Mouse (Mus musculus) heart, adult 2 months (tissue): ENCODE results near the gene Frem1. TPM values are rescaled to one million over a fixed set of nuclear protein-coding genes. Genes with fewer than 3 reads are reported as not detected.

ENCODE experiments used
- DNase-seq, 2 experiments: peaks; one replicate each; pipeline ENCODE4 v3.0.0; 2021
- H3K27ac ChIP-seq: fragments of 200-600 bp; 2 replicates; pipeline ENCODE4 v1.8.1; 2022
- H3K27me3 ChIP-seq: fragments of 200-500 bp; 2 replicates; pipeline ENCODE4 v1.6.1; 2012; ENCODE audit warnings: mild to moderate bottlenecking, low read length, inconsistent platforms, mixed read lengths; ENCODE audit not compliant: control insufficient read depth, insufficient read depth
- H3K36me3 ChIP-seq: fragments of 200-500 bp; 2 replicates; pipeline ENCODE4 v1.6.1; 2012; ENCODE audit warnings: low read length, inconsistent platforms; ENCODE audit not compliant: control insufficient read depth, insufficient read depth
- H3K4me1 ChIP-seq: fragments of 200-500 bp; 2 replicates; pipeline ENCODE4 v1.6.1; 2011; ENCODE audit warnings: low read length; ENCODE audit not compliant: control insufficient read depth, insufficient read depth
- H3K4me3 ChIP-seq: fragments of 200-600 bp; 2 replicates; pipeline ENCODE4 v1.8.1; 2022
- H3K79me2 ChIP-seq: fragments of 200-500 bp; replicated peaks from 2 replicates; pipeline ENCODE4 v1.6.1; 2012; ENCODE audit warnings: mild to moderate bottlenecking, inconsistent platforms, low read length, moderate library complexity, mixed read lengths; ENCODE audit not compliant: control insufficient read depth, insufficient read depth
- H3K9ac ChIP-seq: fragments of 200-500 bp; 2 replicates; pipeline ENCODE4 v1.6.1; 2012; ENCODE audit warnings: low read depth, mild to moderate bottlenecking, control low read depth, inconsistent platforms, low read length, mixed read lengths
- CTCF ChIP-seq: fragments of 200-600 bp; IDR thresholded peaks from 2 replicates; pipeline ENCODE4 v1.8.1; 2022; ENCODE audit warnings: antibody characterized with exemption, mild to moderate bottlenecking, moderate library complexity
- EP300 ChIP-seq: fragments of 200-500 bp; IDR thresholded peaks from 2 replicates; pipeline ENCODE4 v1.6.1; 2011; ENCODE audit warnings: low read depth, low read length, control low read depth; ENCODE audit not compliant: insufficient read depth
- POLR2A ChIP-seq: fragments of 200-500 bp; IDR thresholded peaks from 2 replicates; pipeline ENCODE4 v1.6.1; 2011; ENCODE audit warnings: mild to moderate bottlenecking, low read depth, low read length, control low read depth; ENCODE audit not compliant: insufficient read depth
- WGBS: fragments of 180-500 bp; shearing (Covaris S2); methylation state at CpG from one replicate; pipeline ENCODE4 v1.1.7; 2018; 5-methylcytosine and 5-hydroxymethylcytosine counted together
- intact Hi-C: fragments of 180-260 bp; cut with DNase I; formaldehyde crosslinking; loops from one replicate; pipeline ENCODE4 v1.15.1; 2025
- polyA plus RNA-seq: library from polyadenylated mRNA; depleted of rRNA; stranded (reverse); fragments of >200 nt; gene quantifications from 2 replicates; pipeline ENCODE4 v1.2.3, GENCODE M21; 2012
- total RNA-seq, 2 experiments: library from RNA; stranded (reverse); gene quantifications; 2 replicates each; pipeline ENCODE4 v1.2.3; 2021

Gene Frem1
- total and polyA plus RNA-seq, 3 experiments: 0.21 to 0.52 (median 0.21) TPM

DNA sequence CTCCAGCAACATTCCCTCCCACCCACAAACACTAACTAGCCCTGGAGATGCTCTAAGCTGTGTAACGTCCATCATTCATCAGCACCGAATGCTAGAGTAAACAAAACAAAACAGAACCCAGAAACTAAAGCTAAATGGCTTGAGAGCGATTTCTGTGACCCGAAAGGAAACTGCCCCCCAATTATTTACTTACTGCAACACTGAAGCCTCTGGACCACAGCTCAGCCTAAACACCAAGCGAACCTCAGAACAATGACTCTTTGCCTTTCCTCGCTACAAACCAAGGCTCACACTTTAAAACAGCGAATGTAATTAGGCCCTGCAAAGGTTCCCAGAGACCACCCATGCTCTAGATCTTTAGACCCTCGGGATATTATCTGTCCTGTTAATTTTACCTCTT, 963 bp downstream of the Frem1 start:
- intact Hi-C loops: no loop called here
- Histone ChIP-seq H3K4me1 (no peaks in the 10 kb centered on the region), H3K79me2 (no peaks in the 10 kb centered on the region), H3K36me3 (no peaks in the 10 kb centered on the region), H3K9ac (no peak overlapping the region), H3K4me3 (no peak overlapping the region), H3K27ac (no peak overlapping the region), H3K27me3 (0 out of 2 replicates have a peak, but pooled peaks cover 2% of the 10 kb centered on the region)
- TF ChIP-seq POLR2A (no peak), EP300 (no peak)
- DNase-seq: no peak
- 33% methylated on average over 8 of the region's 8 CpGs for WGBS

GRCm38 (mm10) chr4:83050151-83050796, 1.9 kb downstream of the Frem1 start:
- Histone ChIP-seq H3K4me1 (no peaks in the 10 kb centered on the region), H3K4me3 (no peak overlapping the region), H3K27ac (no peak overlapping the region), H3K79me2 (no peaks in the 10 kb centered on the region), H3K9ac (no peak overlapping the region), H3K27me3 (0 out of 2 replicates have a peak, but pooled peaks cover 2% of the 10 kb centered on the region), H3K36me3 (no peaks in the 10 kb centered on the region)
- 68% methylated on average over 5 of the region's 5 CpGs for WGBS
- DNase-seq: no peak
- intact Hi-C loops: no loop called here
- TF ChIP-seq EP300 (no peak), POLR2A (no peak), CTCF (no peak)

GRCm38 (mm10) chr4:83049288-83049687, 2.9 kb downstream of the Frem1 start:
- Histone ChIP-seq H3K9ac (no peak overlapping the region), H3K27me3 (0 out of 2 replicates have a peak, but pooled peaks cover 2% of the 10 kb centered on the region), H3K4me1 (no peaks in the 10 kb centered on the region), H3K36me3 (no peaks in the 10 kb centered on the region), H3K4me3 (no peak overlapping the region), H3K27ac (no peak overlapping the region), H3K79me2 (no peaks in the 10 kb centered on the region)
- intact Hi-C loops: no loop called here
- WGBS: 83% methylated on average over 3 of the region's 3 CpGs
- TF ChIP-seq CTCF (no peak), POLR2A (no peak), EP300 (no peak)
- no peak for DNase-seq

DNA sequence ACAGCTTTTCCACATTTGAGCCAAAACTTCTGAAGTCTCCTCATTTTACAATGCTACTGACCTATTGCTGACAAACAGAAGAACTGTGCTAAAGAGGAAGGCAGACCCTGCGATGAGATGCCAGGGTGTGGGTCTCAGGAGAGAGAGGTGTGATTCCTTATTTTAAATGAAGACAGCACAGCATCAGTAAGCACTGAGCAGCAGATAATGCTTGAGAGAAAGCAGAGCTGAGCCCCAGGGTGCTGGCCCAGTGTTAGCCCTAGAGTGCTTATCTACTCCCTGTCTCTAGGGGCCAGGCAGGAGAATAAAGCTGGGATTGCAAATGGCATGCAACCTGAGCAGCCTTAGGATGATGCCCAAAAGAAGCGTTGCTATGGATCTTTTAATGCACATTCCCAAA, 3.6 kb downstream of the Frem1 start:
- Histone ChIP-seq H3K4me1 (no peaks in the 10 kb centered on the region), H3K4me3 (no peak overlapping the region), H3K9ac (no peak overlapping the region), H3K36me3 (no peaks in the 10 kb centered on the region), H3K79me2 (no peaks in the 10 kb centered on the region), H3K27ac (no peak overlapping the region), H3K27me3 (0 out of 2 replicates have a peak, but pooled peaks cover 2% of the 10 kb centered on the region)
- intact Hi-C loops: no loop called here
- 39% methylated on average over 2 of the region's 2 CpGs for WGBS
- DNase-seq: no peak
- no peak for TF ChIP-seq CTCF
- no peak for TF ChIP-seq POLR2A
- TF ChIP-seq EP300: no peak

DNA sequence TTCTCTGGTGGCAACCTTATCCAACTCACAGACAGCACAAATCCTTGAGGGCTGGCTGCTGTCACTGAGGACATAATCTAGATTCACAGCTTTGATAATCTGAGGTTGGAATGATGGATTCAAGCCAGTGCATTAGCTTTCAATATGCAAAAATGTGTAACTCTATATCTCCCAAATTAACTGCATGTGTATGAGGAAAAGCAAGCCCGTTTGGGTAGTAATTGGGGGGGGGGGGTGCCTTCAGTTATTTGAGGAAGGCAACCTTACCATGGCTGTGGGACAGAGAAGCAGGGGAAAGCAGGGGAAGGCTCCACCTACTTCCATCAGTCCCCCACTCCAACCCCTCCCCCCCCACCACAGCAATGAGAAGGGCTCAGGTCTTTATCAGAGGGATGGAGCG, 5.3 kb downstream of the Frem1 start:
- Histone ChIP-seq H3K9ac (no peak overlapping the region), H3K27me3 (0 out of 2 replicates have a peak, but pooled peaks cover 2% of the 10 kb centered on the region), H3K79me2 (no peaks in the 10 kb centered on the region), H3K27ac (no peak overlapping the region), H3K4me1 (no peaks in the 10 kb centered on the region), H3K4me3 (no peak overlapping the region), H3K36me3 (no peaks in the 10 kb centered on the region)
- no peak for DNase-seq
- intact Hi-C loops: no loop called here
- 70% methylated on average over 2 of the region's 2 CpGs for WGBS
- no peak for TF ChIP-seq EP300
- no peak for TF ChIP-seq CTCF
- no peak for TF ChIP-seq POLR2A

DNA sequence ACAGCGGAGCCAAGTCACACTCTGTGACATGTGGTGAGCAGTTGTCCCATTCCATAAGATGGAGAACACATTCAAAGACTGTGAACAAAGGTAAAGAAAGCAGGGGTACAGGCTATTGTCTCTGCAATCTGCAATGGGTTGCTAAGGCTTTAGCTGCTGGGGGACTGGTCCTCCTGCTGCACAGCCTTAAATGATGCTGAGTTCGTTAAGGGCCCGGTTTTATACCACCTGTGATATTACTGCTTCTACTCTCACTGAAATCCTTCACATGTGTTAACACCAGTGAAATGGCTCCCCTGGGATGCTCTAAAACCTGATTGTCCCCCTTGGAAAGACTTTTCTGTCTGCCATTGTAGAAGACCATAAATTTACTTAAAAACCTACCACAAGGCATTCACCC, 6.1 kb downstream of the Frem1 start:
- no peaks in the 10 kb centered on the region for H3K36me3 ChIP-seq
- H3K4me1 ChIP-seq: no peaks in the 10 kb centered on the region
- WGBS: 89% methylated on average over 3 of the region's 3 CpGs
- TF ChIP-seq POLR2A: no peak
- no peak for TF ChIP-seq EP300
- no peak for TF ChIP-seq CTCF
- H3K9ac ChIP-seq: no peak overlapping the region
- H3K27me3 ChIP-seq: no peaks in the 10 kb centered on the region
- H3K27ac ChIP-seq: no peak overlapping the region
- intact Hi-C loops: no loop called here
- DNase-seq: no peak
- no peaks in the 10 kb centered on the region for H3K79me2 ChIP-seq
- H3K4me3 ChIP-seq: no peak overlapping the region
